Mouse (Mus musculus) hindbrain, embryonic 11.5 days (tissue): Measurements from ENCODE around the gene Sh3bgr. TPM values are rescaled to one million over a fixed set of nuclear protein-coding genes. Genes with fewer than 3 reads are reported as not detected.

Experiments used
- ATAC-seq: fragments of 200-750 bp; cut with Nextera tagmentation; 2 replicates; pipeline ENCODE4 v1.8.0; 2017; ENCODE audit warnings: mild to moderate bottlenecking, moderate TSS enrichment, moderate library complexity; ENCODE audit not compliant: low FRiP score
- DNase-seq: peaks from one replicate; pipeline ENCODE4 v3.0.0-alpha.2; 2015; ENCODE audit warnings: low spot score
- H3K27ac ChIP-seq: fragments of 300-500 bp; sonication (generic); 2 replicates; pipeline ENCODE4 v1.5.1; 2014; ENCODE audit warnings: mild to moderate bottlenecking, low read depth, low read length
- H3K27me3 ChIP-seq: fragments of 300-500 bp; sonication (generic); 2 replicates; pipeline ENCODE4 v1.6.1; 2014; ENCODE audit warnings: mild to moderate bottlenecking, low read length, moderate library complexity, mixed read lengths; ENCODE audit not compliant: control insufficient read depth, insufficient read depth
- H3K36me3 ChIP-seq: fragments of 300-500 bp; sonication (generic); 2 replicates; pipeline ENCODE4 v1.6.1; 2014; ENCODE audit warnings: mild to moderate bottlenecking, low read length, moderate library complexity, mixed read lengths; ENCODE audit not compliant: control insufficient read depth, insufficient read depth
- H3K4me1 ChIP-seq: fragments of 300-500 bp; sonication (generic); replicated peaks from 2 replicates; pipeline ENCODE4 v1.6.1; 2014; ENCODE audit warnings: low read length, mixed read lengths; ENCODE audit not compliant: control insufficient read depth, insufficient read depth
- H3K4me2 ChIP-seq: fragments of 300-500 bp; sonication (generic); replicated peaks from 2 replicates; pipeline ENCODE4 v1.6.1; 2014; ENCODE audit warnings: mild to moderate bottlenecking, low read depth, low read length
- H3K4me3 ChIP-seq: fragments of 300-500 bp; sonication (generic); 2 replicates; pipeline ENCODE4 v1.5.1; 2014; ENCODE audit warnings: low read depth, low read length
- H3K9ac ChIP-seq: fragments of 300-500 bp; sonication (generic); 2 replicates; pipeline ENCODE4 v1.6.1; 2014; ENCODE audit warnings: low read depth, low read length
- H3K9me3 ChIP-seq: fragments of 300-500 bp; sonication (generic); 2 replicates; pipeline ENCODE4 v1.6.1; 2016; ENCODE audit warnings: low read length; ENCODE audit not compliant: control insufficient read depth
- WGBS: fragments of 180-500 bp; shearing (Covaris S2); extraction: QIAGEN DNeasy Blood & Tissue Kit; methylation state at CpG from one replicate; pipeline ENCODE4 v1.1.7; 2014; 5-methylcytosine and 5-hydroxymethylcytosine counted together
- polyA plus RNA-seq: library from polyadenylated mRNA; unstranded; fragments of >200 nt; fragmentation: Nextera tagmentation; extraction: Ambion mirVana; gene quantifications from 2 replicates; pipeline ENCODE4 v1.2.1, GENCODE M21; 2014

Sh3bgr gene
- polyA plus RNA-seq, 1 experiment from 2014 or later = 3.2 TPM

- H3K27me3 ChIP-seq = no peaks in the 10 kb centered on the region
- peak within 1 kb of the TSS; percentile 75 for H3K4me2 ChIP-seq
- ATAC-seq (peak; percentile 97), DNase-seq (peak; percentile 100)
- no peak within 1 kb of the TSS for H3K27ac ChIP-seq
- H3K4me1 ChIP-seq = no peaks in the 10 kb centered on the region
- no peaks in the 10 kb centered on the region for H3K9me3 ChIP-seq
- WGBS = under 1% methylated on average over 75 of the region's 77 CpGs
- H3K36me3 ChIP-seq = no peaks in the 10 kb centered on the region
- peak within 1 kb of the TSS; percentile 50 for H3K4me3 ChIP-seq
- H3K9ac ChIP-seq = peak within 1 kb of the TSS; percentile 59
Measured at GRCm38 (mm10) chr16:96191531-96192506, 8.4 kb upstream of the Sh3bgr start, which contains the start of gene Lca5l. Gene Lca5l, minus strand, starts transcription at chr16:96192271.

GRCm38 (mm10) chr16:96200702-96201028 is 415 bp downstream of the Sh3bgr start:
- H3K36me3 ChIP-seq = no peaks in the 10 kb centered on the region
- H3K4me3 ChIP-seq = peak overlapping the region; percentile 6
- H3K4me2 ChIP-seq = peak overlapping the region; percentile 34
- ATAC-seq = peak; percentile 2; the same call in 1 of the 2 replicates
- WGBS = 42% methylated on average over 9 of the region's 9 CpGs
- H3K4me1 ChIP-seq = no peaks in the 10 kb centered on the region
- peak overlapping the region; percentile 32; the same call in 1 of the 2 replicates for H3K9ac ChIP-seq
- no peak overlapping the region for H3K27ac ChIP-seq
- no peaks in the 10 kb centered on the region for H3K9me3 ChIP-seq
- no peak for DNase-seq
- no peaks in the 10 kb centered on the region; the same call in 1 of the 2 replicates for H3K27me3 ChIP-seq

GRCm38 (mm10) chr16:96201485-96202232 is 1.4 kb downstream of the Sh3bgr start:
- ATAC-seq (no peak), DNase-seq (no peak)
- Histone ChIP-seq H3K4me3 (no peak overlapping the region), H3K4me1 (no peaks in the 10 kb centered on the region), H3K27me3 (no peaks in the 10 kb centered on the region; the same call in 1 of the 2 replicates), H3K9me3 (no peaks in the 10 kb centered on the region), H3K4me2 (no peak overlapping the region), H3K36me3 (no peaks in the 10 kb centered on the region), H3K9ac (no peak overlapping the region), H3K27ac (no peak overlapping the region)
- WGBS = 79% methylated on average over 11 of the region's 11 CpGs

GRCm38 (mm10) chr16:96209789-96210188 is 9.5 kb downstream of the Sh3bgr start:
- no peak for ATAC-seq
- no peak for DNase-seq
- Histone ChIP-seq H3K9ac (no peak overlapping the region), H3K4me1 (no peaks in the 10 kb centered on the region), H3K36me3 (no peaks in the 10 kb centered on the region), H3K27me3 (no peaks in the 10 kb centered on the region), H3K4me2 (no peak overlapping the region), H3K27ac (no peak overlapping the region), H3K4me3 (no peak overlapping the region), H3K9me3 (no peaks in the 10 kb centered on the region)
- 77% methylated on average over 10 of the region's 10 CpGs for WGBS

GRCm38 (mm10) chr16:96210856-96211255 is 10.6 kb downstream of the Sh3bgr start:
- H3K27me3 ChIP-seq = no peaks in the 10 kb centered on the region
- 88% methylated on average over 7 of the region's 7 CpGs for WGBS
- no peak overlapping the region for H3K9ac ChIP-seq
- H3K27ac ChIP-seq = no peak overlapping the region
- no peaks in the 10 kb centered on the region for H3K4me1 ChIP-seq
- H3K36me3 ChIP-seq = no peaks in the 10 kb centered on the region
- no peak overlapping the region for H3K4me2 ChIP-seq
- H3K4me3 ChIP-seq = no peak overlapping the region
- ATAC-seq = no peak
- H3K9me3 ChIP-seq = no peaks in the 10 kb centered on the region
- DNase-seq = no peak

- Histone ChIP-seq H3K9ac (no peak overlapping the region), H3K9me3 (no peaks in the 10 kb centered on the region), H3K27me3 (no peaks in the 10 kb centered on the region), H3K4me1 (no peaks in the 10 kb centered on the region), H3K4me2 (no peak overlapping the region), H3K27ac (no peak overlapping the region), H3K4me3 (no peak overlapping the region), H3K36me3 (no peaks in the 10 kb centered on the region)
- WGBS = 92% methylated on average over 4 of the region's 4 CpGs
- ATAC-seq = no peak
- no peak for DNase-seq
Measured at GRCm38 (mm10) chr16:96213027-96213426, 12.8 kb downstream of the Sh3bgr start.

- ATAC-seq (no peak), DNase-seq (no peak)
- Histone ChIP-seq H3K9ac (no peak overlapping the region), H3K4me3 (no peak overlapping the region), H3K27me3 (no peaks in the 10 kb centered on the region), H3K4me2 (no peak overlapping the region), H3K27ac (no peak overlapping the region), H3K36me3 (no peaks in the 10 kb centered on the region), H3K9me3 (no peaks in the 10 kb centered on the region), H3K4me1 (no peaks in the 10 kb centered on the region)
- 76% methylated on average over 5 of the region's 5 CpGs for WGBS
Measured at GRCm38 (mm10) chr16:96221491-96221890, 21.2 kb downstream of the Sh3bgr start.

- Histone ChIP-seq H3K4me2 (no peak overlapping the region), H3K9ac (no peak overlapping the region), H3K4me1 (no peaks in the 10 kb centered on the region), H3K27me3 (no peaks in the 10 kb centered on the region), H3K27ac (no peak overlapping the region), H3K36me3 (no peaks in the 10 kb centered on the region), H3K9me3 (no peaks in the 10 kb centered on the region), H3K4me3 (no peak overlapping the region)
- ATAC-seq (no peak), DNase-seq (no peak)
- 83% methylated on average over 3 of the region's 3 CpGs for WGBS
Measured at GRCm38 (mm10) chr16:96221959-96222358, 21.7 kb downstream of the Sh3bgr start.
